Mouse (Mus musculus) C2C12 (cell line): ENCODE data around the gene Auts2. TPM values are rescaled to one million over a fixed set of nuclear protein-coding genes. Genes with fewer than 3 reads are reported as not detected.

Source experiments
- H3K27me3 ChIP-seq: one replicate; pipeline ENCODE4 v1.6.1; 2011; ENCODE audit not compliant: control insufficient read depth, insufficient read depth, insufficient read length
- H3K36me3 ChIP-seq: one replicate; pipeline ENCODE4 v1.6.1; 2011; ENCODE audit not compliant: control insufficient read depth, insufficient read depth
- H3K4me3 ChIP-seq: one replicate; pipeline ENCODE4 v1.5.1; 2011; ENCODE audit warnings: mild to moderate bottlenecking, control low read depth; ENCODE audit not compliant: poor library complexity, insufficient read depth, severe bottlenecking
- H3K79me2 ChIP-seq: one replicate; pipeline ENCODE4 v1.6.1; 2011; ENCODE audit not compliant: control insufficient read depth, insufficient read depth
- H3K79me3 ChIP-seq: one replicate; pipeline ENCODE4 v1.6.1; 2011; ENCODE audit warnings: low read depth, control low read depth
- H3ac ChIP-seq: one replicate; pipeline ENCODE3; 2011; ENCODE audit warnings: low read depth; ENCODE audit not compliant: control insufficient read depth, insufficient read length
- CEBPB ChIP-seq: IDR thresholded peaks from one replicate; pipeline ENCODE4 v1.6.1; 2011; ENCODE audit warnings: low read depth, mild to moderate bottlenecking, control low read depth, moderate library complexity
- CTCF ChIP-seq: IDR thresholded peaks from one replicate; pipeline ENCODE4 v1.5.1; 2011; ENCODE audit not compliant: control insufficient read depth, insufficient read depth, insufficient read length
- FOSL1 ChIP-seq: IDR thresholded peaks from one replicate; pipeline ENCODE4 v1.8.0; 2011; ENCODE audit warnings: mild to moderate bottlenecking, low read length; ENCODE audit not compliant: poor library complexity, insufficient read depth, severe bottlenecking
- MAX ChIP-seq: IDR thresholded peaks from one replicate; pipeline ENCODE4 v1.6.1; 2011; ENCODE audit warnings: mild to moderate bottlenecking, control low read depth
- MYOD1 ChIP-seq: IDR thresholded peaks from one replicate; pipeline ENCODE4 v1.6.1; 2011; ENCODE audit warnings: low read depth; ENCODE audit not compliant: control insufficient read depth, insufficient read length
- MYOG ChIP-seq: IDR thresholded peaks from one replicate; pipeline ENCODE4 v1.6.1; 2011; ENCODE audit not compliant: control insufficient read depth, insufficient read length; ENCODE audit errors: extremely low read depth
- USF1 ChIP-seq: IDR thresholded peaks from one replicate; pipeline ENCODE4 v1.6.1; 2011; ENCODE audit warnings: low read depth, mild to moderate bottlenecking, control low read depth, moderate library complexity
- polyA plus RNA-seq: library from polyadenylated mRNA; unstranded; fragments of >200 nt; fragmentation: generic; extraction: Trizol; gene quantifications from one replicate; pipeline ENCODE4 v1.2.1, GENCODE M21; 2012; ENCODE audit warnings: missing spikeins

The Auts2 gene
- polyA plus RNA-seq, 1 experiment, result 8.4 TPM

GRCm38 (mm10) chr5:131769273-131769672 is 773.9 kb downstream of the Auts2 start:
- Histone ChIP-seq H3K27me3 (no peaks in the 10 kb centered on the region), H3K36me3 (no peaks in the 10 kb centered on the region), H3K79me3 (no peaks in the 10 kb centered on the region), H3ac (no peak overlapping the region), H3K79me2 (no peaks in the 10 kb centered on the region), H3K4me3 (no peak overlapping the region)
- no peak for TF ChIP-seq MYOD1

GRCm38 (mm10) chr5:131767699-131768264 is 775.4 kb downstream of the Auts2 start:
- Histone ChIP-seq H3K79me2 (no peaks in the 10 kb centered on the region), H3K36me3 (no peaks in the 10 kb centered on the region), H3K4me3 (no peak overlapping the region), H3K79me3 (no peaks in the 10 kb centered on the region), H3ac (no peak overlapping the region), H3K27me3 (no peaks in the 10 kb centered on the region)
- TF ChIP-seq FOSL1, result no peak
- no peak for TF ChIP-seq MAX
- TF ChIP-seq CTCF, result no peak
- no peak for TF ChIP-seq USF1
- no peak for TF ChIP-seq CEBPB
- no peak for TF ChIP-seq MYOD1
- no peak for TF ChIP-seq MYOG

DNA sequence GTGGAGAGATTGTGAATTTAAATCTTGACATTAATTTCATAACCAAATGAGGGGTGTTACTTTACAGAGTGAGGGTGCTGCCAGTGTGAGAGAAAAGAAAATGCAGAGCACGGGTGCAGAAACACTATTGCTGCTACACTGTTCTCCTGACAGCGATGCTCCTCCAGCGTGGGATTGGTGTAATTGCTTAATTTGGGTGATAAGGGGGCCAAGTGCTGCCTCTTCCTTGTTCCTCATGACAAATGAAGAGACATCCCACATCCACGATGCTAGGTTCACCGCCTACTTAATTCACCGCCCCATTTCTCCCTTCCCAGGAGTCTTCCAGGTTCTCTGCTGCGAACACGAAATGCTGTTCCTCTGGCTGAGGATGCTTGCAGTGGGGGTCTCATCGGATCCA is 776.0 kb downstream of the Auts2 start:
- TF ChIP-seq MYOG (no peak), MYOD1 (no peak), USF1 (no peak), CTCF (no peak), CEBPB (no peak)
- Histone ChIP-seq H3K79me3 (no peaks in the 10 kb centered on the region), H3K36me3 (no peaks in the 10 kb centered on the region), H3ac (no peak overlapping the region), H3K4me3 (no peak overlapping the region), H3K79me2 (no peaks in the 10 kb centered on the region), H3K27me3 (no peaks in the 10 kb centered on the region)

DNA sequence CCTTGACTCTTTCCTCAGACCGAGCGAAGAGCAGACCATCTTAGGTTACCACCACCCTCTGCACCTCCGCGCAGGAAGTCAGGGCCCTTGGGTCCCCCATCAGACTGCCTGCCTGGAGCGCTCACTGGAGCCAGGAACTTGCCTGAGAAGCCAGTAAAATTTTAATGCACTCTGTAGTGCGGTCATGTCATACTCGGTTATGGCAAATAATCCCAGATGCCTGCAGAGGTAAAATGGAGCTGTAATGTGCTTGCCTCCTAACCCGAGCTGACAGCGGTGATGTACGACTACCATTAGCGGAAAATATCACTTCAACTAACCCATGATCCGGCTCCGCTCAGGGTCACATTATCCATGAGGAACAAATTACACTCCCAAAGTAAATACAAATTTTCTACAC is 783.7 kb downstream of the Auts2 start:
- H3K36me3 ChIP-seq, result no peaks in the 10 kb centered on the region
- H3K4me3 ChIP-seq, result no peak overlapping the region
- H3K27me3 ChIP-seq, result no peaks in the 10 kb centered on the region
- no peaks in the 10 kb centered on the region for H3K79me2 ChIP-seq
- H3K79me3 ChIP-seq, result no peaks in the 10 kb centered on the region
- TF ChIP-seq USF1 (no peak), MYOG (no peak), CEBPB (no peak), FOSL1 (no peak), MAX (no peak), MYOD1 (no peak), CTCF (no peak)
- no peak overlapping the region for H3ac ChIP-seq

GRCm38 (mm10) chr5:131750330-131750729 is 792.8 kb downstream of the Auts2 start:
- Histone ChIP-seq H3K27me3 (no peaks in the 10 kb centered on the region), H3K79me2 (no peaks in the 10 kb centered on the region), H3K36me3 (no peaks in the 10 kb centered on the region), H3K4me3 (no peak overlapping the region), H3ac (no peak overlapping the region), H3K79me3 (no peaks in the 10 kb centered on the region)
- TF ChIP-seq FOSL1, result no peak
- no peak for TF ChIP-seq CEBPB
- TF ChIP-seq MAX, result no peak
- TF ChIP-seq MYOG, result no peak
- TF ChIP-seq USF1, result no peak
- no peak for TF ChIP-seq MYOD1
- no peak for TF ChIP-seq CTCF

DNA sequence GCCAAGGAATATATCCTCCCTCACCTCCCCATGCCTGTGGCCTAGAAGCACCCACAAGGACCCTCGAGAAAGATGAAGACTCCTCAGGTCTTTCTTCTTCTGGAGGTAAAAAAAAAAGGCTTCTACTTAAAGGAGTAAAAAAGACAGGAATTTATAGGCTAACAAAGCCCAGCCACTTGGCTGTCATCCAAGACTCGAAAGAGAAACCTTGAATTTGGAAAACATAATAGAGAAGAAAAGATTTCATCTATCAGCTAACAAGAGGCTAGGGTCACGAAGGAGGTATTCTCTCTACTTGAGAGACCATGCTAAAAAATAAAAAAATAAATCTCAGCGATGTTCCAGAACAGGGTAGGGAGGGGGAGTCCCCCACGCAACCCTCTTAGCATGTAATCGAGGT is 793.9 kb downstream of the Auts2 start:
- H3K79me2 ChIP-seq, result no peaks in the 10 kb centered on the region

More for the DNA sequence above, 793.9 kb downstream of the Auts2 start:
- Histone ChIP-seq H3ac (no peak overlapping the region), H3K36me3 (no peaks in the 10 kb centered on the region), H3K27me3 (no peaks in the 10 kb centered on the region), H3K79me3 (no peaks in the 10 kb centered on the region), H3K4me3 (no peak overlapping the region)
- no peak for TF ChIP-seq MYOG
- TF ChIP-seq CEBPB, result no peak
- TF ChIP-seq MAX, result no peak
- TF ChIP-seq USF1, result no peak
- TF ChIP-seq FOSL1, result no peak
- TF ChIP-seq CTCF, result no peak
- TF ChIP-seq MYOD1, result no peak
